Mouse (Mus musculus) midbrain, embryonic 14.5 days (tissue): ENCODE results near the gene Sox30. TPM values are rescaled to one million over a fixed set of nuclear protein-coding genes. Genes with fewer than 3 reads are reported as not detected.
A peak's percentile ranks its signal among the peaks of the same experiment; 100 is the strongest.

Source experiments
- ATAC-seq: fragments of 200-750 bp; cut with Nextera tagmentation; 2 replicates; pipeline ENCODE4 v1.8.0; 2017; ENCODE audit warnings: moderate number of reproducible peaks, moderate library complexity; ENCODE audit not compliant: low FRiP score, low TSS enrichment
- DNase-seq: peaks from one replicate; pipeline ENCODE4 v3.0.0-alpha.2; 2015
- H3K27ac ChIP-seq: fragments of 300-500 bp; sonication (generic); replicated peaks from 2 replicates; pipeline ENCODE4 v1.5.1; 2014; ENCODE audit warnings: mild to moderate bottlenecking, low read depth, low read length, moderate library complexity
- H3K27me3 ChIP-seq: fragments of 300-500 bp; sonication (generic); 2 replicates; pipeline ENCODE4 v1.6.1; 2014; ENCODE audit warnings: low read length, control low read depth, mixed read lengths; ENCODE audit not compliant: control insufficient read depth, insufficient read depth
- H3K36me3 ChIP-seq: fragments of 300-500 bp; sonication (generic); 2 replicates; pipeline ENCODE4 v1.6.1; 2014; ENCODE audit warnings: low read length, control low read depth; ENCODE audit not compliant: control insufficient read depth, insufficient read depth
- H3K4me1 ChIP-seq: fragments of 300-500 bp; sonication (generic); 2 replicates; pipeline ENCODE4 v1.6.1; 2014; ENCODE audit warnings: mild to moderate bottlenecking, antibody characterized with exemption, low read length, control low read depth; ENCODE audit not compliant: control insufficient read depth, insufficient read depth
- H3K4me2 ChIP-seq: fragments of 300-500 bp; sonication (generic); 2 replicates; pipeline ENCODE4 v1.6.1; 2014; ENCODE audit warnings: mild to moderate bottlenecking, low read length, moderate library complexity
- H3K4me3 ChIP-seq: fragments of 300-500 bp; sonication (generic); replicated peaks from 2 replicates; pipeline ENCODE4 v1.5.1; 2014; ENCODE audit warnings: low read depth, low read length
- H3K9ac ChIP-seq: fragments of 300-500 bp; sonication (generic); replicated peaks from 2 replicates; pipeline ENCODE4 v1.6.1; 2014; ENCODE audit warnings: mild to moderate bottlenecking, low read length, moderate library complexity
- H3K9me3 ChIP-seq: fragments of 300-500 bp; sonication (generic); 2 replicates; pipeline ENCODE4 v1.6.1; 2016; ENCODE audit warnings: low read length, control low read depth, mixed read lengths; ENCODE audit not compliant: control insufficient read depth
- WGBS: fragments of 180-500 bp; shearing (Covaris S2); extraction: QIAGEN DNeasy Blood & Tissue Kit; methylation state at CpG from one replicate; pipeline ENCODE4 v1.1.7; 2014; 5-methylcytosine and 5-hydroxymethylcytosine counted together
- polyA plus RNA-seq: library from polyadenylated mRNA; unstranded; fragments of >200 nt; fragmentation: Nextera tagmentation; extraction: Ambion mirVana; gene quantifications from 2 replicates; pipeline ENCODE4 v1.2.1, GENCODE M21; 2014

Sox30 gene
- 0.09 and 0.13 TPM in 2 replicates for polyA plus RNA-seq

- Histone ChIP-seq H3K4me3 (peak within 1 kb of the TSS; percentile 54), H3K36me3 (no peaks in the 10 kb centered on the region), H3K4me2 (peak within 1 kb of the TSS; percentile 76), H3K27me3 (no peaks in the 10 kb centered on the region), H3K4me1 (peaks cover 5% of the 10 kb centered on the region; the same call in 1 of the 2 replicates), H3K9ac (peak within 1 kb of the TSS; percentile 79), H3K27ac (peak within 1 kb of the TSS; percentile 79), H3K9me3 (no peaks in the 10 kb centered on the region)
- DNase-seq: peak; percentile 88
- ATAC-seq: peak; percentile 95
- 7% methylated on average over 98 of the region's 115 CpGs for WGBS
These were observed at the start of gene Sox30 for GRCm38 (mm10) chr11:45979946-45980892. Sox30 (plus strand) TSS chr11:45980310.

DNA sequence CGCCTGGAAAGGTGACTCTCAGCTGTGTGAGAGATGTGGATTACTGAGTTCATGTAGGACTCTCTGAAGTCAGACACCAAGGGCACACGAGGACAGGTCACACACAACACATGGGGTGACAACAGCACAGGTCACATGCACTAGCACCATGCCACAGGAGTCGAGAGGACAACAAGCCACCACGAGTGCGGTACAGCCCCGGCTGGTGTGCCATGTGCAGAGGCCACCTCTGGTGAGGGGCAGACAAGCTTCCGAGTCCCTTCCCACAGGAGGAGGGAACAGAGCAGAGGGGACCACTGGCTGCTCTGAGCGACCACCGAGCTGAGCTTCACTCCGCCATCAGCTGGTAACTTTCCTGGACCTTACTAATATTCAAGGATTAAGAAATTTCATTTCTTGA is 47.3 kb upstream of the Sox30 start:
- Histone ChIP-seq H3K4me2 (no peak overlapping the region), H3K9ac (no peak overlapping the region), H3K9me3 (no peaks in the 10 kb centered on the region), H3K36me3 (peaks cover 77% of the 10 kb centered on the region), H3K4me1 (no peaks in the 10 kb centered on the region), H3K27ac (no peak overlapping the region), H3K4me3 (no peak overlapping the region), H3K27me3 (no peaks in the 10 kb centered on the region)
- no peak for DNase-seq
- no peak for ATAC-seq
- WGBS: 90% methylated on average over 10 of the region's 10 CpGs

DNA sequence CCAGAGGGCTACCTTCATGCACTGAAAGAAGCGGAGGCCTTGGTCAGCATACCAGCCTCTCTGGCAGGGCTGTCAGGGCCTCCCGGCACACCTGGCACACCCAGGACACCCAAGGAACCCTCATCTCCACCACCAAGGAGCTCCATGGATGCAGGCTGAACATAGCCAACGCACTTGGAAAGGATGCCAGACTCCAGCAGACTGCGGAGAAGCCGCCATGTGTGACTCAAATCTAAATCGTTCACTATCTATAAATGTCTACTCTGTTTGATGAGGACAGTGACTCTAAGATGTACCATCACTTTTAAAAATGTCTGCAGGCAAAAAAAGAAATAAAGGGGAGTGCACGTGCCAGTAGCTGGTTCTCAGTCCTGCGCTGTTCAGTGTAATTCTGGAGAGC is 42.6 kb upstream of the Sox30 start:
- ATAC-seq (no peak), DNase-seq (no peak)
- Histone ChIP-seq H3K4me1 (peaks cover 5% of the 10 kb centered on the region), H3K36me3 (peaks cover 61% of the 10 kb centered on the region), H3K27me3 (no peaks in the 10 kb centered on the region), H3K4me2 (no peak overlapping the region), H3K27ac (no peak overlapping the region), H3K9ac (no peak overlapping the region), H3K4me3 (no peak overlapping the region), H3K9me3 (no peaks in the 10 kb centered on the region)
- 97% methylated on average over 8 of the region's 8 CpGs for WGBS

DNA sequence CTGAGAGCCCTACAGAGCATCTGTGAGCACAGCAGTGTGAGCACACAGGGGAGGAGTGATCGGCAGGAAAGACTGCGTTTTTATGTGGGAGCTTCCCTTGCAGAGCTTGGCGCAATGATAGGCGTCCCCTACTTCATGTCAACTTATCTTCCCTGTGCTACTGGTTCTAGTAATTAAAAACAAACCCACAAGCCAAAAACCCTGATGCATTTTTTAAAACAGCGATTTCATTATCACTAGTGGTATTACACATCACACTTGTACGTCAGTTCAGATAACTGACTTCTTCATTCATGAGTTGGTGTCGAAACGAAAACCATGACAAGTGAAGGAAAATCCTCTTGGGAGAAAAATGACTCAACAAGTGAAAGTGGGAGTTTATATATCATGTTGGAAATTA is 41.2 kb upstream of the Sox30 start:
- H3K9ac ChIP-seq: no peak overlapping the region
- no peak overlapping the region for H3K4me2 ChIP-seq
- H3K9me3 ChIP-seq: no peaks in the 10 kb centered on the region
- peaks cover 17% of the 10 kb centered on the region for H3K4me1 ChIP-seq
- no peak overlapping the region for H3K27ac ChIP-seq
- H3K4me3 ChIP-seq: no peak overlapping the region
- H3K36me3 ChIP-seq: peaks cover 46% of the 10 kb centered on the region
- ATAC-seq (no peak), DNase-seq (no peak)
- 90% methylated on average over 8 of the region's 8 CpGs for WGBS
- no peaks in the 10 kb centered on the region for H3K27me3 ChIP-seq

- Histone ChIP-seq H3K4me2 (no peak overlapping the region), H3K36me3 (peaks cover 13% of the 10 kb centered on the region), H3K9ac (no peak overlapping the region), H3K9me3 (no peaks in the 10 kb centered on the region), H3K4me3 (no peak overlapping the region), H3K27me3 (no peaks in the 10 kb centered on the region), H3K27ac (no peak overlapping the region), H3K4me1 (peaks cover 17% of the 10 kb centered on the region)
- 90% methylated on average over 7 of the region's 7 CpGs for WGBS
- DNase-seq (no peak), ATAC-seq (no peak)
These were observed 37.8 kb upstream of the Sox30 start for GRCm38 (mm10) chr11:45942281-45942680.

- Histone ChIP-seq H3K27ac (peak overlapping the region; percentile 80; the same call in 1 of the 2 replicates), H3K4me2 (peak overlapping the region; percentile 75), H3K9me3 (no peaks in the 10 kb centered on the region), H3K4me3 (peak overlapping the region; percentile 89), H3K36me3 (0 out of 2 replicates have a peak, but pooled peaks cover 13% of the 10 kb centered on the region), H3K9ac (peak overlapping the region; percentile 86), H3K4me1 (peaks cover 17% of the 10 kb centered on the region), H3K27me3 (no peaks in the 10 kb centered on the region)
- DNase-seq: peak; percentile 32
- no peak for ATAC-seq
- WGBS: 64% methylated on average over 7 of the region's 7 CpGs
These were observed 36.9 kb upstream of the Sox30 start for GRCm38 (mm10) chr11:45943108-45943705.

DNA sequence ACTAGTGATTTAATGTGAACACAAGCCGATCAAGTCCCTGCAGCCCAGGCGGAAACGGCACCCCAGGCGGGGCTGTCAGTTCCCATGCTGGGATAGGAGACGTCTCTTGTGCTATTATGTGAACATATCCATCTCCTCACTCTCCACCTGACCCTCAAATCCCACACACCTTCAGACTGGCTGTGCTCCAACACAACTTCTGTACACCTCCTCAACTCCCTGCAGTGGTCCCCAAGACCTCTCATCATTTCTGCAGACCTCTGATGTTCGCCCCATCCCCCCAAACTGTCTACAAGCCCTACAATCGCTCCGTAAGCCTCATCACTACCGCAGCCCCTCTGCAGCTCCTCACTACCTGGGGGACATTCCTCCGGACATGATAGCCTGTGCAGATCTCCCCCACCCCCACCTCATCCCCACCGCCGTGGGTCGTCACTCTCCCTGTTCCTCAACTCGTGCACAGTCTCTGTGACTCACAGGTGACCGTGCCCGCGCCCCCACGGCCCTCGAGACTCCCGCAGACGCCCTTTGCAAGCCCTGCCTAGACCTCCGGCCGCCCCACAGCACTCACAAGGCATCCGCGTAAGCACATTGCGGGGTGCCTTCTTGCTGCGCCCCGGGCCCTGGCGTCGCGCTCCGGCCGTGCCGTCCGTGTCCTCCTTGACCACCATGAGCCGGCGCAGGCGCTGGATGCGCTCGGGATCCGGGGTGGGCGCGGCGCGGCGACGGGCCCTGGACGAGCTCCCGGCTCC is 36.0 kb upstream of the Sox30 start:
- WGBS: 1% methylated on average over 49 of the region's 49 CpGs
- Histone ChIP-seq H3K4me2 (peak overlapping the region; percentile 75), H3K27ac (peak overlapping the region; percentile 80), H3K4me1 (peaks cover 17% of the 10 kb centered on the region), H3K36me3 (peaks cover 13% of the 10 kb centered on the region; the same call in 1 of the 2 replicates), H3K9ac (peak overlapping the region; percentile 86), H3K4me3 (peak overlapping the region; percentile 89), H3K9me3 (no peaks in the 10 kb centered on the region), H3K27me3 (no peaks in the 10 kb centered on the region)
- ATAC-seq (peak; percentile 72), DNase-seq (peak; percentile 62)

GRCm38 (mm10) chr11:45944643-45945156 is 35.4 kb upstream of the Sox30 start, which contains the start of gene Lsm11:
Lsm11 (minus strand) TSS chr11:45944935.
- H3K4me3 ChIP-seq: peak within 1 kb of the TSS; percentile 89
- ATAC-seq (peak; percentile 91), DNase-seq (peak; percentile 98)
- H3K36me3 ChIP-seq: peaks cover 14% of the 10 kb centered on the region
- no peaks in the 10 kb centered on the region for H3K27me3 ChIP-seq
- H3K9ac ChIP-seq: peak within 1 kb of the TSS; percentile 86
- H3K4me2 ChIP-seq: peak within 1 kb of the TSS; percentile 75
- no peaks in the 10 kb centered on the region for H3K9me3 ChIP-seq
- H3K4me1 ChIP-seq: peaks cover 17% of the 10 kb centered on the region
- peak within 1 kb of the TSS; percentile 80 for H3K27ac ChIP-seq
- under 1% methylated on average over 54 of the region's 55 CpGs for WGBS
